Mouse (Mus musculus) neural tube, embryonic 15.5 days (tissue): Measurements from ENCODE around the gene Dnaja3. TPM values are rescaled to one million over a fixed set of nuclear protein-coding genes. Genes with fewer than 3 reads are reported as not detected.

Experiments
- ATAC-seq: fragments of 200-750 bp; cut with Nextera tagmentation; 2 replicates; pipeline ENCODE4 v1.8.0; 2017; ENCODE audit warnings: mild to moderate bottlenecking, moderate TSS enrichment, moderate library complexity; ENCODE audit not compliant: low FRiP score
- H3K27ac ChIP-seq: fragments of 300-500 bp; sonication (generic); replicated peaks from 2 replicates; pipeline ENCODE4 v1.5.1; 2015; ENCODE audit warnings: mild to moderate bottlenecking, inconsistent platforms
- H3K27me3 ChIP-seq: fragments of 300-500 bp; sonication (generic); replicated peaks from 2 replicates; pipeline ENCODE4 v1.6.1; 2015; ENCODE audit warnings: inconsistent platforms
- H3K36me3 ChIP-seq: fragments of 300-500 bp; sonication (generic); 2 replicates; pipeline ENCODE4 v1.6.1; 2015; ENCODE audit warnings: inconsistent platforms
- H3K4me1 ChIP-seq: fragments of 300-500 bp; sonication (generic); 2 replicates; pipeline ENCODE4 v1.6.1; 2015; ENCODE audit warnings: inconsistent platforms
- H3K4me2 ChIP-seq: fragments of 300-500 bp; sonication (generic); 2 replicates; pipeline ENCODE4 v1.6.1; 2015; ENCODE audit warnings: inconsistent platforms, mild to moderate bottlenecking, moderate library complexity
- H3K4me3 ChIP-seq: fragments of 300-500 bp; sonication (generic); replicated peaks from 2 replicates; pipeline ENCODE4 v1.5.1; 2015; ENCODE audit warnings: mild to moderate bottlenecking, inconsistent platforms
- H3K9ac ChIP-seq: fragments of 300-500 bp; sonication (generic); replicated peaks from 2 replicates; pipeline ENCODE4 v1.6.1; 2015; ENCODE audit warnings: mild to moderate bottlenecking, inconsistent platforms
- H3K9me3 ChIP-seq: fragments of 300-500 bp; sonication (generic); replicated peaks from 2 replicates; pipeline ENCODE4 v1.6.1; 2016; ENCODE audit warnings: inconsistent platforms
- WGBS: fragments of 180-500 bp; shearing (Covaris S2); methylation state at CpG from one replicate; pipeline ENCODE4 v1.1.7; 2015; ENCODE audit warnings: mixed read lengths; 5-methylcytosine and 5-hydroxymethylcytosine counted together
- polyA plus RNA-seq: library from polyadenylated mRNA; unstranded; fragments of >200 nt; fragmentation: Nextera tagmentation; extraction: Ambion mirVana; gene quantifications from 2 replicates; pipeline ENCODE4 v1.2.1, GENCODE M21; 2015

Dnaja3 gene
- 68.6 and 71.0 TPM in 2 replicates for polyA plus RNA-seq

GRCm38 (mm10) chr16:4639831-4640237, at the start of gene Dnaja3, which contains the start of gene Vasn:
TSS of gene Dnaja3 (plus strand) at chr16:4639989.
TSS of gene Vasn (plus strand) at chr16:4639941.
- H3K4me2 ChIP-seq, result peak within 1 kb of the TSS; percentile 80
- under 1% methylated on average over 21 of the region's 22 CpGs for WGBS
- peak; percentile 90 for ATAC-seq
- peak within 1 kb of the TSS; percentile 62 for H3K9ac ChIP-seq
- no peaks in the 10 kb centered on the region; the same call in 1 of the 2 replicates for H3K36me3 ChIP-seq
- H3K27ac ChIP-seq, result peak within 1 kb of the TSS; percentile 77
- no peaks in the 10 kb centered on the region for H3K27me3 ChIP-seq
- no peaks in the 10 kb centered on the region for H3K9me3 ChIP-seq
- H3K4me1 ChIP-seq, result peaks cover 51% of the 10 kb centered on the region
- H3K4me3 ChIP-seq, result peak within 1 kb of the TSS; percentile 56

- no peaks in the 10 kb centered on the region for H3K9me3 ChIP-seq
- H3K4me1 ChIP-seq, result peaks cover 44% of the 10 kb centered on the region
- 0 out of 2 replicates have a peak, but pooled peaks cover 4% of the 10 kb centered on the region for H3K36me3 ChIP-seq
- ATAC-seq, result no peak
- H3K4me3 ChIP-seq, result no peak overlapping the region
- 94% methylated on average over 9 of the region's 9 CpGs for WGBS
- no peak overlapping the region for H3K27ac ChIP-seq
- no peak overlapping the region for H3K9ac ChIP-seq
- no peak overlapping the region for H3K4me2 ChIP-seq
- H3K27me3 ChIP-seq, result no peaks in the 10 kb centered on the region
Measured at GRCm38 (mm10) chr16:4590236-4590635, 49.6 kb upstream of the Dnaja3 start.

DNA sequence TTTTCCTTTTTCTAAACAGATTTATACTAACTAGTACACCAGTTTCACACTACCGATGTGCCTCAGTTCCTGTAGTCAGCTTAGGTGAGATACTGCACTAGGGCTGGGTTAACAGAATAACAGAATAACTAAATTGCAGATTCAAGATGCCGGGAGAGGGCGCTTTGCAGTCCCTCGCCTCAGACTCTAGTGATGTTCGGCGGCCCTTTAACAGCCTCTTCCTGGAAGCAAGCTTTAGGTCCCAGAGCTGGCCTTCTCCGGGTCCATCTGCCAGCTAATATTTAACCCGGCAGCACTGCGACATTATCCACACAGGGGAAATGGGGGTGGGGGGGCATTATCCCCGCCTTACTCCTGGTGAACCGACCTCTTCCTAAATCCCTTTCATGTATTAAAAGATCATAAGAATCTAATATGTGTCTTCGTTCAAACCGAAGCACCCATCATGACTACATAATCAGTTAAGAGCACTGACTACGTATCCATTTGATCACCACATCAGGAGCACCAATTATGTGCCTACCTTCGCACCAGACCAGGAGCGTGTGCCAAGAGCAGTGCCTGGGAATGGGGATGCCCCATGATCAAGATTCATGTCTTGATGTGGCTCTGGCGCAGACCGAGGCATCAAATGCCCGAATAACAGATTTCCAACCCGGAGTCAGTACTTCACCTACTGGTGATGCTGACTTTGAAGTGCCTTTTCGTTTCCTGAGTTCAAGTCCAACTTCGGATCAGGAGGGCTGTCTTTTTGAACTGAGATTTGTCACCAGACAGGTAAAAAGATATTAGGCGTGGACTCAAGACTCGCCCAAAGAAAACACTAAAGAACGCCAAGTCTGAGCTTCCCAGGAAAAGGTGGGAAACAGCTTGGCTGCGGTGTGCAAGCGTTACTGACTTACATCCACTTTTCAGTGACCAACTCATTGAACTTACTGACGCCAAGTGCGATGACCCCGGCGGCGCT, 46.6 kb upstream of the Dnaja3 start:
- H3K4me1 ChIP-seq, result peaks cover 54% of the 10 kb centered on the region
- no peak for ATAC-seq

DNA sequence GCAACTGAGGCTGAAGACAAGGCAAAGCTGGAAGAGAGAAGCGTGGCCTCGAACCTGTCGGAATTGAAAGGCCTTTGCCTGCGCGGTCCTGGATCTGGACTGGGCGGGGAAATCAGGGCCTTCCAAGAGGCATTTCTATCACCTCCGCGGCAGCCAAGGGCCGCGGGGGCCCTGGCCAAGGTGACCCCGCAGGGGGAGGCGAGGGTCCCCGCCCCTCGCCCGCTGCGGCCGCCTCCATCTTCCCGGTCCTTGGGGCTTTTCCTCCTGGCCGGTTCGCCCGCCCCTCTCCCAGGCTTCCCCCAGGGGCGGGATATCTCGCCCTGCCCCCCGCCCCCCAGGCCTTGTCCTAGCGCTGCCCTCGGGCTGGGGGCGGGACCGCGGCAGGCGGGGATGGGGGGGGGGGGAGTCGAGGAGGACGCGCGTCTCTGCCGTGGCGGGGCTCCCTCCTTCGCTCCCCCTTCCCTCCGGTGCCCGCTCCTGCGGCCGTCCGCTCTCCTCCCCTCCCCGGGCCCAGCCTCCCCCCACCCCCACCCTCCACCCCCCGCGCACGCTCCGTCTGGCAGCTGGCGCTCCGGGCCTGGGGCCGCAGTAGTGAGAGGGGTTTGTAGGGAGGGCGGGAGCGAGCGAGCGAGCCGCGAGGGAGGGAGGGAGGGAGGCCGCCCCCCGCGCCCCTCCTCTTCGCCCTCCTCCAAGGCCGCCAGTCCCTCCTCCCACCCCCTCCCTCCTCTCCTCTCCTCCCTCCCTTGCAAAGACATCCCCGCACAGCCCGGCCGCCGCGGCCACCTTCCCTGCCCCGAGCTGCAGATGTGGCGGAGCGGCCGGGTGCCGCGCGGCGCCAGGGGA, 45.6 kb upstream of the Dnaja3 start, which contains the start of gene Glis2:
Gene Glis2, plus strand, starts transcription at position 743 of the 843 bp plus-strand sequence.
- Histone ChIP-seq H3K9me3 (no peaks in the 10 kb centered on the region), H3K27me3 (no peaks in the 10 kb centered on the region), H3K4me3 (peak within 1 kb of the TSS; percentile 82), H3K36me3 (0 out of 2 replicates have a peak, but pooled peaks cover 4% of the 10 kb centered on the region), H3K27ac (peak within 1 kb of the TSS; percentile 94), H3K4me1 (peaks cover 64% of the 10 kb centered on the region), H3K9ac (peak within 1 kb of the TSS; percentile 88), H3K4me2 (peak within 1 kb of the TSS; percentile 95)
- under 1% methylated on average over 27 of the region's 74 CpGs for WGBS
- ATAC-seq, result peak; percentile 89

More for the DNA sequence above, 46.6 kb upstream of the Dnaja3 start:
- Histone ChIP-seq H3K27me3 (no peaks in the 10 kb centered on the region), H3K4me2 (peak overlapping the region; percentile 95), H3K36me3 (0 out of 2 replicates have a peak, but pooled peaks cover 4% of the 10 kb centered on the region), H3K27ac (peak overlapping the region; percentile 94), H3K4me3 (peak overlapping the region; percentile 82), H3K9me3 (no peaks in the 10 kb centered on the region), H3K9ac (peak overlapping the region; percentile 88)
- 9% methylated on average over 32 of the region's 32 CpGs for WGBS

DNA sequence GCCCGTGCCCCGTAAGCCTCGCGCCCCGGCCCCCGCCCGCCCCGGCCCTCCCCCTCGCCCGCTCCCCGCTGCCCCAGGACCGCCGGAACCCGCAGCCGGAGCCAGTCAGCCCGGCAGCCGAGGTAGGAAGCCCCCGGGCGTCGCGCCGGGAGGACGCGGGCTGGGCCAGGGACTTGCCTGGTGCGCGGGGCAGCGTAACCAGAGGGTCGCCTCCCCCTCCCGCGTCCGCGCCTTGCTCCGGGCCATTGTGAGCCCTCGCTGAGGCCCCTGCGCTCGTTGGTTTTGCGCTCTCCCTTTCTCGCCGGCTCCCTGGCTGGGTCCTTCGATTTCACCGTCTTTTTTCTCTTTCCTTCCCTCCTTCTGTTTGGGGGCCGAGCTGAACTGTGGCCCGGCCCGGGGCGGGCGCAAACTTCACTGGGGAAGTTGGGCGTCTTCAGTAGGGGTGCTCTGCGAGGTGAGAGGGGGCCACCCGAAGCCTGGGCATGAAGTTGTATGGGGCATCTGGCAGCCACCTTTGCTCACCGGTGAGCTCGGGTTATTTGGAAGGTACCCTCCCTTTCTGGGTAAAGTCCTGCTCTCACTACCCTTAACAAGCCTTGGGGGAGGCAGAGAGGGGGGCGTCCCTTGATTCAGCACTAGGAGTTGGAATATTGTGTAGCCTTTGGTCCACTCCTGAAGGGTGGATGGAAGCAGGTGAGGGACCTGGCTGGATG, 44.8 kb upstream of the Dnaja3 start:
- Histone ChIP-seq H3K9me3 (no peaks in the 10 kb centered on the region), H3K27me3 (no peaks in the 10 kb centered on the region), H3K27ac (peak overlapping the region; percentile 94), H3K4me2 (peak overlapping the region; percentile 95), H3K4me3 (peak overlapping the region; percentile 82), H3K4me1 (peaks cover 72% of the 10 kb centered on the region), H3K9ac (peak overlapping the region; percentile 88), H3K36me3 (0 out of 2 replicates have a peak, but pooled peaks cover 4% of the 10 kb centered on the region)
- under 1% methylated on average over 49 of the region's 52 CpGs for WGBS
- peak; percentile 46 for ATAC-seq

- Histone ChIP-seq H3K9me3 (no peaks in the 10 kb centered on the region), H3K4me2 (peak overlapping the region; percentile 95), H3K27me3 (no peaks in the 10 kb centered on the region), H3K4me1 (peaks cover 77% of the 10 kb centered on the region), H3K27ac (peak overlapping the region; percentile 94), H3K4me3 (peak overlapping the region; percentile 82), H3K36me3 (0 out of 2 replicates have a peak, but pooled peaks cover 3% of the 10 kb centered on the region), H3K9ac (peak overlapping the region; percentile 88)
- WGBS, result 1% methylated on average over 5 of the region's 5 CpGs
- ATAC-seq, result no peak
Measured at GRCm38 (mm10) chr16:4595527-4595963, 44.2 kb upstream of the Dnaja3 start.

- ATAC-seq, result 0 out of 2 replicates have a peak, but pooled peaks have one; percentile 3
- Histone ChIP-seq H3K9ac (peak overlapping the region; percentile 88), H3K27ac (peak overlapping the region; percentile 94), H3K4me3 (peak overlapping the region; percentile 82), H3K4me1 (peaks cover 83% of the 10 kb centered on the region), H3K9me3 (no peaks in the 10 kb centered on the region), H3K27me3 (no peaks in the 10 kb centered on the region), H3K4me2 (peak overlapping the region; percentile 95), H3K36me3 (no peaks in the 10 kb centered on the region)
- WGBS, result 8% methylated on average over 3 of the region's 3 CpGs
Measured at GRCm38 (mm10) chr16:4596141-4596728, 43.6 kb upstream of the Dnaja3 start.

- no peaks in the 10 kb centered on the region for H3K9me3 ChIP-seq
- no peak for ATAC-seq
- no peaks in the 10 kb centered on the region for H3K27me3 ChIP-seq
- H3K27ac ChIP-seq, result 0 out of 2 replicates have a peak overlapping the region, but pooled peaks have one; percentile 94
- H3K4me3 ChIP-seq, result peak overlapping the region; percentile 82; the same call in 1 of the 2 replicates
- peak overlapping the region; percentile 88 for H3K9ac ChIP-seq
- peak overlapping the region; percentile 95 for H3K4me2 ChIP-seq
- no peaks in the 10 kb centered on the region for H3K36me3 ChIP-seq
- WGBS, result 27% methylated on average over 2 of the region's 2 CpGs
- H3K4me1 ChIP-seq, result peaks cover 86% of the 10 kb centered on the region
Measured at GRCm38 (mm10) chr16:4596836-4597235, 43.0 kb upstream of the Dnaja3 start.

GRCm38 (mm10) chr16:4597296-4597695, 42.5 kb upstream of the Dnaja3 start:
- Histone ChIP-seq H3K9me3 (no peaks in the 10 kb centered on the region), H3K36me3 (no peaks in the 10 kb centered on the region), H3K4me2 (peak overlapping the region; percentile 95), H3K4me1 (peaks cover 86% of the 10 kb centered on the region), H3K27me3 (no peaks in the 10 kb centered on the region), H3K27ac (no peak overlapping the region), H3K4me3 (peak overlapping the region; percentile 11; the same call in 1 of the 2 replicates), H3K9ac (0 out of 2 replicates have a peak overlapping the region, but pooled peaks have one; percentile 18)
- ATAC-seq, result no peak
- WGBS, result 50% methylated on average over 5 of the region's 7 CpGs

DNA sequence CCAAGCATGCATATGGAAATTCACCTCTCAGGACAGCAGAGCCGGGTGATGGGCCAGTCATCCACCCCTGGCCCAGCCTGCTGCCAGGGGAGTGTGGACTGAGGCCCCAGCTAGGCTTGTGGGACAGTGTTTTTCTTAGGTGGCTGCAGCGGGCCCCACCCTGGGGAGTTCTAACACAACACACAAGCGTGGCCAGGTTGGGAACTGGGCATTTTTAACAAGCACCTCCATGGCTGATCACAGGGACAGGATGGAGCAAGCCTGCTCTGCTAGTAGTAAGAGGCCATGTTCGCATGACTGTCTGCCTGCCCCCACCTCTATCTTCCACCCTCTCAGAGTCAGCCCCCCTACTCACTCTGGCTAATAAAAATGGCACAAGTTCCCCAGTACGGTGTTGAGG, 41.7 kb upstream of the Dnaja3 start:
- H3K4me3 ChIP-seq, result no peak overlapping the region
- no peak for ATAC-seq
- WGBS, result 54% methylated on average over 5 of the region's 5 CpGs
- no peaks in the 10 kb centered on the region for H3K9me3 ChIP-seq
- no peaks in the 10 kb centered on the region for H3K36me3 ChIP-seq
- no peak overlapping the region; the same call in 1 of the 2 replicates for H3K9ac ChIP-seq
- H3K27ac ChIP-seq, result no peak overlapping the region
- peaks cover 86% of the 10 kb centered on the region for H3K4me1 ChIP-seq
- peak overlapping the region; percentile 95; the same call in 1 of the 2 replicates for H3K4me2 ChIP-seq
- H3K27me3 ChIP-seq, result no peaks in the 10 kb centered on the region
